Mouse (Mus musculus): ENCODE measurements around the gene Abcb9.
A peak's percentile ranks its signal among the peaks of the same experiment; 100 is the strongest.

Gene Abcb9

GRCm38 (mm10) chr5:124031068-124031955 is 64.3 kb downstream of the Abcb9 start:
- no peak for DNase-seq (ENCODE audit: low spot score)

GRCm38 (mm10) chr5:124030386-124031067 is 65.1 kb downstream of the Abcb9 start:
- DNase-seq (ENCODE audit: low spot score) = no peak

- no peak for DNase-seq (ENCODE audit: low spot score)
Measured at GRCm38 (mm10) chr5:124029220-124030035, 66.2 kb downstream of the Abcb9 start.

- DNase-seq (ENCODE audit: low spot score) = no peak
Measured at GRCm38 (mm10) chr5:124028680-124029079, 66.9 kb downstream of the Abcb9 start.

GRCm38 (mm10) chr5:124027702-124028470 is 67.7 kb downstream of the Abcb9 start:
- no peak for DNase-seq (ENCODE audit: low spot score)

- no peak for DNase-seq (ENCODE audit: low spot score)
Measured at GRCm38 (mm10) chr5:124026568-124026967, 69.0 kb downstream of the Abcb9 start.

- no peak for DNase-seq (ENCODE audit: low spot score)
Measured at GRCm38 (mm10) chr5:124025587-124026441, 69.8 kb downstream of the Abcb9 start.

- DNase-seq (ENCODE audit: low spot score) = no peak
Measured at GRCm38 (mm10) chr5:124025146-124025545, 70.5 kb downstream of the Abcb9 start.

- DNase-seq (ENCODE audit: low spot score) = no peak
Measured at GRCm38 (mm10) chr5:124024677-124025076, 70.9 kb downstream of the Abcb9 start.

GRCm38 (mm10) chr5:124022365-124022764 is 73.2 kb downstream of the Abcb9 start:
- DNase-seq (ENCODE audit: low spot score) = no peak

- no peak for DNase-seq (ENCODE audit: low spot score)
Measured at GRCm38 (mm10) chr5:124021701-124022100, 73.9 kb downstream of the Abcb9 start.

- DNase-seq (ENCODE audit: low spot score) = no peak
Measured at GRCm38 (mm10) chr5:124021148-124021547, 74.5 kb downstream of the Abcb9 start.

- DNase-seq (ENCODE audit: low spot score) = peak; percentile 90
Measured at GRCm38 (mm10) chr5:124019348-124020216, 76.0 kb downstream of the Abcb9 start.

- no peak for DNase-seq (ENCODE audit: low spot score)
Measured at GRCm38 (mm10) chr5:124018651-124019050, 76.9 kb downstream of the Abcb9 start.

GRCm38 (mm10) chr5:124017941-124018340 is 77.7 kb downstream of the Abcb9 start:
- DNase-seq (ENCODE audit: low spot score) = no peak

GRCm38 (mm10) chr5:124016291-124016821 is 79.2 kb downstream of the Abcb9 start:
- no peak for DNase-seq (ENCODE audit: low spot score)

GRCm38 (mm10) chr5:124015727-124016126 is 79.9 kb downstream of the Abcb9 start:
- DNase-seq (ENCODE audit: low spot score) = no peak

- no peak for DNase-seq (ENCODE audit: low spot score)
Measured at GRCm38 (mm10) chr5:124014791-124015251, 80.8 kb downstream of the Abcb9 start.

- DNase-seq (ENCODE audit: low spot score) = no peak
Measured at GRCm38 (mm10) chr5:124014180-124014579, 81.4 kb downstream of the Abcb9 start.

Measured in layer of hippocampus, adult 11-12 months (tissue).